Mouse (Mus musculus): ENCODE data around the gene Osbpl3. TPM values are rescaled to one million over a fixed set of nuclear protein-coding genes. Genes with fewer than 3 reads are reported as not detected.
A peak's percentile ranks its signal among the peaks of the same experiment; 100 is the strongest.

Gene Osbpl3
- total RNA-seq, 2 experiments from 2014 or later = 6.4 to 10.3 TPM

DNA sequence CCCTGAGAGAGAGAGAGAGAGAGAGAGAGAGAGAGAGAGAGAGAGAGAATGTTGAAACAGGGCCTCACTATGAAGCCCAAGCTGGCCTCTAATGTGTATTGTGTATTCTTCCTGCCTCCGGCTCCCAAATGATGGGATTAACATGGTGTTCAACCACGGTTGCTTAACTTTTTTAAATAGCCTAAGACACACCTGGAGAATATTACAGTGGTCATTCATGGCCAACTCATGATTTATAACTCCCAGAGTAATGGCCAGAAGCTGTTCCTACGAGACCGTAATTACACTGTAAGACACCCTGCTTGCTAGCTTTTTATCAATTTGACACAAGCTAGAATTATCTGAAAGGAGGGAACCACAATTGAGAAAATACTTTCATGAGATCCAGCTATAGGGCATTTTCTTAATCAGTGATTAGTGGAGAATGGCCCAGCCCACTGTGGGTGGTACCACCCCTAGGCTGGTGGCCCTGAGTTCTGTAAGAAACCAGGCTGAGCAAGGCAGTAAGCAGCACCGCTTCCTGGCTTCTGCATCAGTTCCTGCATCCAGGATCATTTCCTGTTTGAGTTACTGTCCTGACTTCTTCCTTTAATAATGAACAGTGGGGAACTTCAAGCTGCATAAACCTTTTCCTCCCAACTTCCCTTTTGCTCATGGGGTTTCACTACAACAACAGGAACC lies 115.6 kb downstream of the Osbpl3 start:
- peak; percentile 58 for ATAC-seq (replicated peaks; ENCODE audit: poor library complexity)

DNA sequence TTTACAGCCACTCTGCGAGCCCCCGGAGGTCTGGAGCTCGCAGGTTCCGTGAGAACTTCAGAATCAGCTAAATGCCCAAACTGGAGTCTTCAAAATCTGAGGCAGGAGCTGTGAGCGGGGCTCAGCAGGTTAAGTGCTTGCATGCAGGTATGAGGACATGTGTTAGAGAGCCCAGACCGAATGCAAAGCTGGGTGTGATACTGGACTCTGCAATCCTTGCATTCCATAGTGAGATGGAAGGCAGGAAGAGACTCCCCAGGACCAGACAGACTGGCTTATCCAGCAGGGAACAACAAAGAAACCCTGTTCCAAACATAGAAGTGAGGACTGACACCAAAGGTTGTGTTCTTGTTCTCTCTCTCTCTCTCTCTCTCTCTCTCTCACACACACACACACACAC lies 118.6 kb downstream of the Osbpl3 start:
- ATAC-seq (replicated peaks; ENCODE audit: poor library complexity) = no peak

DNA sequence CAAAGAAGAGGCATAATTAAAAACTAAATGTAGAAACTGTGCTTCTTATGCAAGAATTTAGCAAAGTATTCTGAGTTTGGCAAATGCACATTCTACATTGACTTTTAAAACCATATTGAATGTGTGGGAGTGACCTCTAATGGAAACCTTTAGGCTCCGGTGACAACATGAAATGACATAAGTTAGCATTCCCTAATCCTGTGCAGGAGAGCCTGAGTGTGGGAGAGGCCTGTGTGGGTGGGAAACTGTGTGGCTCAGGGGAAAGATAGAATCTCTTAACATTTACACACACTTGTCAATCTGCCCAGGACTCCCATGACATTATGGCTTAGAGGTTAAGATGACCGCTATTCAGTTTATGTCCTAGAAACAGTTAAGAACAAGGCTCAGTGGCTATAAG lies 119.6 kb downstream of the Osbpl3 start:
- no peak for ATAC-seq (replicated peaks; ENCODE audit: poor library complexity)

DNA sequence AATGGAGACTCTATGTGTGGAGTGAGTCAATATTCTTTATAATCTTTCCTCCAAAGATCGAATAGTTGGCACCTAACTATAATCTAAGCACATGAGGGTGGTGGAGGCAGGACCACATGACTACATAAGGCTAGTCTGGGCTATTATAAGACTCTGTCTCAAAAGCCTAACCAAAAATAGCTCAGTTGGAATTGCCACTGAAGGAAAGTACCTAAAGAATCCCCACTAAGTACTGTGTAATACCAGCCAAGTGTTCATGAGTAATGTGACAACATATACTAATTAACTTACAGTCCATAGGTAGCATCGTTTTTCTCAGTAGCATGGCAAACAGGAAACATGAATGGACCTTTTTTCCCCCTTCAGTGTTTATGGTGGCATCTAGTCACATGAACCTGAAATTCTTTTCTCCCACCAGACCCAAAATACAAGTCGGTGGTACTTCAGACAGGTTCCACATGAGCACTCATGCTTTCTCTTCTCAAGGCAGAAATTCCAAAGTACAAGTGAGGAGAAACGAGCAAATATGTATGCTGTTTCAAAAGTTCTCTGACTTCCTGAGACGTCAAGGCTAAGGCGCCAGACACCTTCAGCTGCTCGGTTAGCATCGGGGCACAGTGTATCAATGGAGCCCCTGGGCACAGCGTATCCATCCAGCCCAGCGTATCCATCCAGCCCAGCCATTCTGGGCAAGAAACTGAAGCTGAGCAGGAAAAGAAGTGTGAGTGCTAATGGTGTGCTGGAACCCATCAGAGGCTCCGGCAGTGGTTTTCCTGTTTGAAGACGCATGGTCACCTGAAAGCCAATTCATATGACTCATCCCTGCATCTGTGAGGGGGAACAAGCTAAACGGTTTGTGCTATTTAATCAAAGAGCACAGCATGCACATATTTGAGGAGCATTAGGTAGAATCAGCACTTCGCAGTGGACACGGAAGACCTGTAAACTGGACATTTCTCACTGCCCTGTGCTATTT lies 120.9 kb downstream of the Osbpl3 start:
- ATAC-seq (replicated peaks; ENCODE audit: poor library complexity) = no peak

DNA sequence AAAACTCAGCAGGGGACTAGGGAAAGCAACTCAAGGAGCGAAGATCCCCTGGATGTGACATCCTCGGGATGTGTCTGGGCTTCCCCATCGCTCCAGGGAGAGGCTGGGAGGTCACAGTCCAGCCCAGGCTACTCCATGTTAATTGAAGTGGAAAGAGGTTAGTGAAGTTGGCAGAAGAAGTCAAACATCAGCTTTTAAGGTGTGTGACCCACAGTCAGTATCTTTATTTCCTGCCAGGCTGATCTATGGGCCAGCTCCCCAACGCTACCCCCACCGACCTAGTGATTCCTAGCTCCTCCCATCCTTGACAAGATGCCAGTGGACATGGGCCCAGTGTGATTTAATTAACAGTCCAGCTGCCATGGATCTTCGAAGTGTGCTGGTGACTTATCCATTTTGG lies 122.7 kb downstream of the Osbpl3 start:
- no peak for ATAC-seq (replicated peaks; ENCODE audit: poor library complexity)

DNA sequence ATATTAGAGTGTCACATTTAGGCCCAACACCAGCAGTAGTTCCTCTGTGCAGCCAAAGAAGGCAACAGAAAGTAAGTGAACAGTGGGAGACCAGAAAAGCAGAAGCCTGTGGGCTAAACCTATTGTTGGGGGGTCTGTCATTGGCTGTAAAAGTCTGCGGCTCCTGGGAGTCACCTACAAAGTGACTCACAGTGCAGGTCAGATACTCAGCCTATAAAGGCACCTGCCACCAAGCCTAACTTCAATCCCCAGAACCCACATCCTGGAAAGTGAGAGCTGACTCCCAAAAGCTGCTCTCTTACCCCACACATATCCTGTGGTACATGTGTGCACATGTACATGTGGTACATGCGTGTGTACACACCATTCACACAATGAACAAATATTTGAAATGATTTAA lies 124.5 kb downstream of the Osbpl3 start:
- ATAC-seq (replicated peaks; ENCODE audit: poor library complexity) = peak; percentile 26; the same call in 1 of the 2 replicates

DNA sequence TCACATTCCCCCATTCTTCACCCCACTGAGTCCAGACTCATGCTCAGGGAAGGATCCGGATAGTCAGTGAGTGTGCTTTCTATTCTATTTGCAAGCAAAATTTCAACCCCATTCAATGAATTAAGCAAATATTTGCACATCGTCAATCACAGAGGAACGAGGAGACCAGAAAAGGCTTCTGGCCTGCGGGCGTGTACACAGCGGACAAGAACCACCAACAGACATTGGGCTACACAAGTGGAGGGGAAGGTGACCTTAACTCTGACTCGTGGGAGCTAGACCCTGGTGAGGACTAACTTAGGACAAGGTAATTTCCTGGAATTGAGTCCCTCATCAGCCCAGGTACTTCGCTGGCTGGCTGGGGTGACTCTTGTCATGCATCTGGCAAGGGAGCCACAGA lies 126.6 kb downstream of the Osbpl3 start:
- no peak for ATAC-seq (replicated peaks; ENCODE audit: poor library complexity)

DNA sequence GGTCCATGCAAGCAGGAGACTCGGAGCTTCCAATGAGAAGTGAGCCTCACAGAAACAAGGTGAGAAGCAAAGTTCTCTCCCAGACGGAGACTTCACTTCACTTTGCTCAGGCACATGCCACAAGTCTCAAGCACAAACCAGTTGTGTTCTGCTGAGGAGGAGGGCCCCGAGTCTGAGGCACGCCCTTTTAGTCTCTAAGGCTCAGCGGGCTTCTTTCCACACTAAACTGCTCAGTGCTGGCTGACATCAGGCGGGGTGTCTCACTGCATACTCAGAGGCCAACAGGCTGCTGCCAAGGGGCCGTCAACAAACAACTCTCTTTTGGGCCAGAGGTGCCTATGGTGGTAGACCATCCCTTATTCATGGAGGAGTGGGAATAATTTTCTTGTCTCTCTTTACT lies 127.1 kb downstream of the Osbpl3 start:
- ATAC-seq (replicated peaks; ENCODE audit: poor library complexity) = no peak

DNA sequence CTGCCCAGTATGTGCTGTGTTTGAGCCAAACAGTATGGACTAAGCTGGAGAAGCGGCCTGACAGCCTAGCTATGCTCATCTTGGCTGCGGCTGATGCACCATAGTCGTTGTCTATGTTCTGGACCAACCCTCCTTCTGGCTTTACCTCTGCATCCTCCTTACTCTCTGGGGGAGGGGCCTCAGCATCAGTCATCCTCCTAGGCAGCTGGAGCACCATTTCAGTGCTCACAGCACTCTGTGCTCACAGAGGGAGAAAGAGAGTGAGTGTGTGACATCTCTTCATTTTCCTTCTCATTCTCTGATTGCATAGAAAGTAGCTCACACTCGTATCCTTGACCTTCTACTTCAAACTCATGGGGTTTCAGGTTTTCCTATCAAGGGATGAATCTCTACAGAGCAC lies 129.8 kb downstream of the Osbpl3 start:
- no peak for ATAC-seq (replicated peaks; ENCODE audit: poor library complexity)

DNA sequence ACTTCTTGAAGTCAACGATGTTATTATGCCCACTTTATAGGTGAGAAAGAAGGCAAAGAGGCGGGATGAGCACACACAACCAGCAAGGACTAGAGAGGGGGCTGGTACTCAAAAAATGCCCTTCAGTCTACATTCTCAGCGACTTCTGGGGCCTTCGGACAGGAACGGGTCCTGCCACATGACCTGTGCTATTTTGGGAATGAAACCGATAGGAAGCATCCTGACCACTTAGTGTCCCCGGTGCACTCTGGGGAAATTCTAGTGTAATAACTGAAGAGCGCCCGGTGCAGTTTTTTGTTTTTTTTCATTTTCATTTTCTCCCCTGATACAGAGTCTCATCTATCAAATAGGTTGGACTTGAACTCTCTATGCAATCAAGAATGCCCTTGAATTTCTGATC lies 130.5 kb downstream of the Osbpl3 start:
- no peak for ATAC-seq (replicated peaks; ENCODE audit: poor library complexity)

DNA sequence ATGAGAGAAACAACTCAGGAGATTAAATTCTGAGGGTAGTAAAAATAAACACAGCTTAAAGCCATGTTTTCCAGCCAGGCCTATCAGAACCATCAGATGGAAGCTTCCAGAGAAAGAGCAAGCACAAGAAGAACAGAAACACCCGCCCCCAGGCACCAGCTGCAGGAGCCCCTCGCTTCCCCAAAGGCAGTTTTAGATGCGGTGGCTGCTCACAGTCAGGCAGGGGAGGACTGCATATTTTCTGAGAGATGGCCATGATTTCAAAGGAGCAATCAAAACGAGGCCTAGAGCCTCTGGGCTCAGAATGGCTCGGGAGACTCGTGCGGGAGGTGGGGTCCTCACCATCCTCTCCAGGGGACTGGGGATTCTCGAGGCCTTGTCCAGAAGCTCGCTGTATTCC lies 133.4 kb downstream of the Osbpl3 start:
- ATAC-seq (replicated peaks; ENCODE audit: poor library complexity) = no peak

DNA sequence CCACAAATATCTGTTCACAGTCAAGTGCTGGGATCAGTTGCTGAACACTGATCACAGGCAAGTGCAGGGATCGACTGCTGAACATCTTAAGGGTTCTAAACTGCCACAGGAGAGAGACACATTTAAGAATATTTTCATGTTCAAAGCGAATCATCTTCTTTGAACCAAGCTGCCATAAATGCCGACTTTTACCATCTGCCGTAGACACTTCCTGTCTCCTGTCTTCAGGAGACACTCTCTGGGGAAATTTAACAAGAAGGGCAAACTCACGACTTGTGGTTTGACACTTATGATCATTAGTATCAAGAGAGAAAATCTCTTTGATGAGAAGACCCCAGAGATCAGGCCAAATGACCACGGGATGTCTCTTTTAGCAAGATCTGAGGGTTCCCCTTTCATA lies 134.3 kb downstream of the Osbpl3 start:
- no peak for ATAC-seq (replicated peaks; ENCODE audit: poor library complexity)

DNA sequence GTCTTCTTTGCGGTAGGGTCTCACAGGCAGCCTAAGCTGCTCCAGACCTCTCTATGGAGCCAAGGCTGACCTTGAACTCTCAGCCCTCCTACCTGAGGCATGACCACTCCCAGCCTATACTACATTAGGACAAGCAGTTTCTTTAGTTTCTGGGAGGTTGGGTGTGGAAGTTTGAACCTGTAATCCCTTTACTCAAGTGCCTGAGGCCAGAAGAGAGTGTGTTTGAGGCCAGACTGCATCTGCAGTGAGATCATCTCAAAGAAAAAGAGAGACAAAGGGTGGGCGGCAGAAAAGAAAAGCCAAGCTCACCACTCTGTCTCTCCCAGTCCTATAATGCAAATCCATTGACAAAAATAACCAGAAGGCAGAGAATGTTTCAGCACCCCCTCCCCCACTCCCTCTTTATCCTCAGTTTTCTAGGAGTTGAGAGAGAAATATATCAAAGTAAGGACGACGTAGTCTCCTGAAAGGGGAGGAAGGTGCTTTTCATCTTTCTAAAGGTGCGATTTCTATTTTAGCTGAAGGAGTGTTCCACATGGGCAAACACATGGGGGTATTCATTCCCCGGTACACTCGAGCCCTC lies 137.3 kb downstream of the Osbpl3 start:
- ATAC-seq (replicated peaks; ENCODE audit: poor library complexity) = no peak

DNA sequence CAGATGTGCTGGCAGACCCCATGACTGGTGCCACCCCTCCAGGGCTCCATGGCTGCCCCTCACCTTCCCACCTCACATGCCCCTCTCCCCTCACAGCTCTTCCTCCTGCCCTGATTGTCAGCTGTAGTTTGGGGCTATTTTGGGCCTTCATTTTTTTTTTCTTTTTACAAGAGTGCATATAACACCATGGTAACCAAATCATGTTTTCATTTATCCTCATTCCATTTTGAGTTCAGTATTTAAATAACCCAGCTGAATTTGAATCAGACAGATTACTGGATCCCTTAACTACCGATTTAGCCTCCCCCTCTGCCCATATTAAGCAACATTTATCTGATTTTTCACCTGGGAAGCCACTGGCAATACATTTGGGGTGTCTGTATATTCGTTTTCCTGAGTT lies 137.9 kb downstream of the Osbpl3 start:
- ATAC-seq (replicated peaks; ENCODE audit: poor library complexity) = no peak

DNA sequence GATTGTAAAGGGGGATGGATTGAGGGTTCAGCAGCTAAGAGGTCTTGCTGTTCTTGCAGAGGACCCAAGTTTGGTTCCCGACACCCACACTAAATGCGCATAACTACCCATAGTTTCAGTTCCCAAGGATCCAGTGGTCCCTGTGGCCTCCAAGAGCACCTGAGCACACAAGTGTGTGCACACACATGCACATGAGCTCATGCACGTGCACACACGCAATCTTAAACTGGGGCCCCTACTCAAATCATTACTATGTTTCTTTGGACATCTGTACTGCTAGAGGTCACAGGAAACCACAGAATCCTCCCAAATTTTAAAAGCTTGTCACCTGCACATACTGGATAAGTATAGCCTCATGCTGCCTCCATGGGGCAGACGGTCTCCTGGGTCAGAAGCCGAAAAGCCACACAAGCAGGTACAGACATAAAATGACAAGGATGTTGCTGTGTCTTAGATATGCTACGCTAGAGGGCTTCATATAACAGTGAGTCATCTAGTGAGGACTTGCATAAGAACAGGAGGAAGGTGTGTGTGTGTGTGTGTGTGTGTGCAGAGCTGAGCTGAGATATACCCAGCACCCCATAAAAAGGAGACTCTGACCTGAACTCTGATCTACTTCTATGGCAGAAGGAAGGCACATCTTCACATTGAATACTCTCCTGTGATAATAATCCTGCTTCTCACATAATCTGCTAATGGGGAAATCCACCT lies 139.1 kb downstream of the Osbpl3 start:
- ATAC-seq (replicated peaks; ENCODE audit: poor library complexity) = no peak

DNA sequence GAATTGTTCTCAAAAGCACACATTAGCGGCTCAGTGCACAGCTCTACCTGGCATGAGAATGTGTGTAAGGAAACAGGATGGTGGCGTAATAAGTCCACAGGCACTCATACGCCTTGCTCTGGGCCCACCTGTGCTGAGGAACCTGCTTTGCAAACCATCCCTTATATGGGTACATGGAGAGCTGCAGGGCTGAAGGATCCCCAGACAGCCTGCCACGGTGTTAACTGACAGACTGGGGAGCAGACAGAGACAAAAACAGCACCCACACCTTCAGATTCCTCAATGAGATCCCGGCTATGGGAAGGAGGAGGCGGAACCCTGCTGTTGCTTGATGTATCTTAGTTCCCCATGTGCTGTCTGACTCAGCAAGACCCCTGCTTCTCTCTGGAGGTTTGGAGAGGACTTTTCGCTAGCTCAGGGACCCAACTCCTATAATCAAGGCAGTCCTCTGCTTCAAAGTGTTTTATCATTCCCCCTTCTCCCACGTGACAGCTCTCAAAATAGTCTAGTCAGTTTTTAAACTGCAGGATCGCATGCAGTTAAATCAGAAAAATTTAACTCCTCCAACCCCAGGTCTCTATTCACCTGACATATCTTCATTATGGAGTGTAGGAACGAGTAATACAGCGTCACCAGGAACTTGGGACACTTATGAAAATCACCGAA lies 141.5 kb downstream of the Osbpl3 start:
- no peak for ATAC-seq (replicated peaks; ENCODE audit: poor library complexity)

DNA sequence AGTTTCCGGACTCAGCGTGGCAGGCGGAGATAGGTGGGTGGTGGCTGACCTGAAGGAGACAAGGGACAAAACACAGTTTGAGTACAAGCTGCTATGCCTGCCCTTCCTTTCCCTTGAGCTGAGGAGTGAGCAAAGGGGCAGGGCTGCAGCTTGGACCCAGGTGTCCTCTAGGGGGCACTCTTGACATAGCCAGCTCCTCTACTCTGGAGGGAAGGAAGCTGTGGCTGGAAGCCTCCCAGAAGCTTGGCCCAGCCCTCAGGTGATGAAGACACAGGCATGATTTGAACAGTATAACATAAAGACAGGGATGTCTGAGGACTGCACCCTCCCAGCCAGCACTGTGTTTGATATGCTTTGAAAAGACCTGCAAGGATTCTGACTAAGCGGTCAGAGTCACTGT lies 143.4 kb downstream of the Osbpl3 start:
- peak; percentile 97 for ATAC-seq (replicated peaks; ENCODE audit: poor library complexity)

DNA sequence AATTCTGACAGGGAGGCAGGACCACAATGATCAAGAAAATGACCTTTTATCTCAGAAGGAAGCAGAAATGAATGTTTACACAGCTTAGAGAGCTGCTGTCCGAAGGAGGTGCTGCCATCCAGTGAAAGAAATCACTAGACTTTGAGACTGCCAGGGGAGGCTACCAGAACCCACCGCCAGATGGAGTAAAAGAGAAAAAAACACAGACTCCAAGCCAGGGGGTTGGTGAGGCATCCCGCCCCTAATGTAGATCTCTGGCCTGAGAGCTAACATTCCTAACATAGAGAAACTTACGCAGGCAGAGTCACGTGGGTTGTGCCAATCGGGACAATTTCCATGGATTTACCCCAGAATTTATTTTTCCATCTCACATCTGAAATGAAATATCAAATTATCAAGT lies 147.0 kb downstream of the Osbpl3 start:
- ATAC-seq (replicated peaks; ENCODE audit: poor library complexity) = no peak

DNA sequence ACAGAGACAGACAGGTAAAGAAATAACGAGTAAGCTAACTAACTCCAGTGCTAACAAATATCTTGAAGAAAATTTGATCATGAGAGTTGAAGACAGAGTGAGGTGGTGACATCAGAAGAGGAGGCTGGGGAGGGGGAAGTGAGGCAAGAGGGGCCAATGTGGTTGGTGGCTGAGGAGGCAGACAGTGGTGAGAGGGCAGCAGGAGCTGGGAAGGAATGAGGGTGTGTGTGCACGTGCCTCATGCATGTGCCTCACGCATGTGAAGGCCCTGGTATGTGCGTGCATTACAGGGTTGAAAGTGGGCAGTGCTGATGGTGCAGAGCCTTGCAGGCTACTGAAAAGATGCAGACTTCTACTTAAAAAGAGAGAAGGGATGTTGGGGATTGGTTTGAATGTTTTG lies 149.4 kb downstream of the Osbpl3 start:
- peak; percentile 76 for ATAC-seq (replicated peaks; ENCODE audit: poor library complexity)

DNA sequence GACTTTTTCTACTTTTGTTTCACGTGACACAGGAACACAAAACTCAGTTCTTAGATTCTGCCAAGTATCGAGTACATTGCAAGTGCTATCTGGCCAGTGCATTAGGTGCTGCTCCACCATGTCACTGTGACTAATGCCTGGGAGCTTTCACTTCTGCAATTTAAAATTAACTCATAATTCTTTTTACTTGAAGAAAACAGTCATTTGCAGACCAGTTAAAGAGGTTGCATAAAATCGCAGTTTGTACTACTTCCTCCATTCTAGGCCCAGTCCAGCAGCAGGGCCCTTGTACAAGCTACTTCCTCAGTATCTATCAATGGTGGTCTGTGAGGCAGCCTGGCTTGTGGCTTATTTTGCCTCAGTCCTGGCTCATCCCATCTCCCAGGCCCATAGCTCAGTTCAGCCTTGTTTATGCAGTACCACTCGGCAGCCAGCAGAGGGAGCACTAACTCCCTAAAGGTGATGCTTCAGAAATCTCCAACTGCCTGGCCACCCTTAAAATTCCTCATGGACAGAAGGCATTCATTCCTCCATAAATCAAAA lies 151.0 kb downstream of the Osbpl3 start:
- ATAC-seq (replicated peaks; ENCODE audit: poor library complexity) = peak; percentile 90

All from megakaryocyte progenitor cell, adult 5-6 weeks (primary cell).